Mouse (Mus musculus) stomach, embryonic 15.5 days (tissue): Measurements from ENCODE around the gene Grem2. TPM values are rescaled to one million over a fixed set of nuclear protein-coding genes. Genes with fewer than 3 reads are reported as not detected.

ENCODE experiments used
- ATAC-seq: fragments of 200-750 bp; cut with Nextera tagmentation; 2 replicates; pipeline ENCODE4 v1.8.0; 2017; ENCODE audit warnings: low read depth, moderate number of reproducible peaks, moderate TSS enrichment; ENCODE audit not compliant: insufficient read depth, low FRiP score
- H3K27ac ChIP-seq: fragments of 300-500 bp; sonication (generic); 2 replicates; pipeline ENCODE4 v1.5.1; 2015; ENCODE audit warnings: mild to moderate bottlenecking, inconsistent platforms
- H3K27me3 ChIP-seq: fragments of 300-500 bp; sonication (generic); replicated peaks from 2 replicates; pipeline ENCODE4 v1.6.1; 2015; ENCODE audit warnings: inconsistent platforms
- H3K36me3 ChIP-seq: fragments of 300-500 bp; sonication (generic); 2 replicates; pipeline ENCODE4 v1.6.1; 2015; ENCODE audit warnings: inconsistent platforms
- H3K4me1 ChIP-seq: fragments of 300-500 bp; sonication (generic); 2 replicates; pipeline ENCODE4 v1.6.1; 2015; ENCODE audit warnings: inconsistent platforms
- H3K4me2 ChIP-seq: fragments of 300-500 bp; sonication (generic); 2 replicates; pipeline ENCODE4 v1.6.1; 2015; ENCODE audit warnings: mild to moderate bottlenecking, inconsistent platforms
- H3K4me3 ChIP-seq: fragments of 300-500 bp; sonication (generic); replicated peaks from 2 replicates; pipeline ENCODE4 v1.5.1; 2015; ENCODE audit warnings: inconsistent platforms
- H3K9ac ChIP-seq: fragments of 300-500 bp; sonication (generic); 2 replicates; pipeline ENCODE4 v1.6.1; 2015; ENCODE audit warnings: inconsistent platforms
- H3K9me3 ChIP-seq: fragments of 300-500 bp; sonication (generic); 2 replicates; pipeline ENCODE4 v1.6.1; 2016; ENCODE audit warnings: inconsistent platforms
- WGBS: fragments of 180-500 bp; shearing (Covaris S2); methylation state at CpG from one replicate; pipeline ENCODE4 v1.1.7; 2015; 5-methylcytosine and 5-hydroxymethylcytosine counted together
- polyA plus RNA-seq: library from polyadenylated mRNA; unstranded; fragments of >200 nt; fragmentation: Nextera tagmentation; extraction: Ambion mirVana; gene quantifications from 2 replicates; pipeline ENCODE4 v1.2.1, GENCODE M21; 2015

Grem2 gene
- polyA plus RNA-seq, 1 experiment from 2014 or later = 3.5 TPM

- 67% methylated on average over 14 of the region's 14 CpGs for WGBS
- H3K9me3 ChIP-seq = no peaks in the 10 kb centered on the region
- no peak overlapping the region for H3K4me2 ChIP-seq
- no peaks in the 10 kb centered on the region for H3K4me1 ChIP-seq
- no peak overlapping the region for H3K4me3 ChIP-seq
- ATAC-seq = no peak
- no peaks in the 10 kb centered on the region for H3K36me3 ChIP-seq
- H3K27ac ChIP-seq = no peak overlapping the region
- H3K27me3 ChIP-seq = no peaks in the 10 kb centered on the region
- H3K9ac ChIP-seq = no peak overlapping the region
Observed at GRCm38 (mm10) chr1:174888684-174889405, 32.8 kb downstream of the Grem2 start.

GRCm38 (mm10) chr1:174888073-174888472 lies 33.5 kb downstream of the Grem2 start:
- Histone ChIP-seq H3K9ac (no peak overlapping the region), H3K4me2 (no peak overlapping the region), H3K9me3 (no peaks in the 10 kb centered on the region), H3K27ac (no peak overlapping the region), H3K4me1 (no peaks in the 10 kb centered on the region), H3K36me3 (no peaks in the 10 kb centered on the region), H3K27me3 (no peaks in the 10 kb centered on the region), H3K4me3 (no peak overlapping the region)
- ATAC-seq = no peak
- WGBS = 85% methylated on average over 1 of the region's 1 CpGs

- Histone ChIP-seq H3K27ac (no peak overlapping the region), H3K4me1 (no peaks in the 10 kb centered on the region), H3K4me3 (no peak overlapping the region), H3K27me3 (no peaks in the 10 kb centered on the region), H3K36me3 (no peaks in the 10 kb centered on the region), H3K9ac (no peak overlapping the region), H3K9me3 (no peaks in the 10 kb centered on the region), H3K4me2 (no peak overlapping the region)
- 80% methylated on average over 1 of the region's 1 CpGs for WGBS
- ATAC-seq = no peak
Observed at GRCm38 (mm10) chr1:174882496-174882895, 39.1 kb downstream of the Grem2 start.

GRCm38 (mm10) chr1:174875173-174875572 lies 46.4 kb downstream of the Grem2 start:
- Histone ChIP-seq H3K9ac (no peak overlapping the region), H3K4me1 (no peaks in the 10 kb centered on the region), H3K4me2 (no peak overlapping the region), H3K9me3 (no peaks in the 10 kb centered on the region), H3K27ac (no peak overlapping the region), H3K36me3 (no peaks in the 10 kb centered on the region), H3K27me3 (no peaks in the 10 kb centered on the region), H3K4me3 (no peak overlapping the region)
- 70% methylated on average over 4 of the region's 4 CpGs for WGBS
- no peak for ATAC-seq

- Histone ChIP-seq H3K4me1 (no peaks in the 10 kb centered on the region), H3K27me3 (no peaks in the 10 kb centered on the region), H3K9me3 (no peaks in the 10 kb centered on the region), H3K9ac (no peak overlapping the region), H3K36me3 (no peaks in the 10 kb centered on the region), H3K4me3 (no peak overlapping the region), H3K4me2 (no peak overlapping the region), H3K27ac (no peak overlapping the region)
- no peak for ATAC-seq
- 72% methylated on average over 10 of the region's 10 CpGs for WGBS
Observed at GRCm38 (mm10) chr1:174860407-174861118, 61.1 kb downstream of the Grem2 start.

GRCm38 (mm10) chr1:174856188-174856587 lies 65.4 kb downstream of the Grem2 start:
- Histone ChIP-seq H3K27me3 (no peaks in the 10 kb centered on the region), H3K4me1 (no peaks in the 10 kb centered on the region), H3K9me3 (no peaks in the 10 kb centered on the region), H3K36me3 (no peaks in the 10 kb centered on the region), H3K4me3 (no peak overlapping the region), H3K27ac (no peak overlapping the region), H3K9ac (no peak overlapping the region), H3K4me2 (no peak overlapping the region)
- 49% methylated on average over 2 of the region's 2 CpGs for WGBS
- ATAC-seq = peak; percentile 82

- H3K9ac ChIP-seq = no peak overlapping the region
- H3K27ac ChIP-seq = no peak overlapping the region
- H3K4me1 ChIP-seq = no peaks in the 10 kb centered on the region
- no peak overlapping the region for H3K4me2 ChIP-seq
- H3K9me3 ChIP-seq = no peaks in the 10 kb centered on the region
- no peak for ATAC-seq
- no peaks in the 10 kb centered on the region for H3K36me3 ChIP-seq
- 85% methylated on average over 6 of the region's 6 CpGs for WGBS
- H3K27me3 ChIP-seq = no peaks in the 10 kb centered on the region
- no peak overlapping the region for H3K4me3 ChIP-seq
Observed at GRCm38 (mm10) chr1:174844786-174845185, 76.8 kb downstream of the Grem2 start.

GRCm38 (mm10) chr1:174836861-174837260 lies 84.8 kb downstream of the Grem2 start:
- Histone ChIP-seq H3K9me3 (no peaks in the 10 kb centered on the region), H3K4me3 (no peak overlapping the region), H3K27ac (no peak overlapping the region), H3K4me1 (no peaks in the 10 kb centered on the region), H3K27me3 (no peaks in the 10 kb centered on the region), H3K9ac (no peak overlapping the region), H3K36me3 (no peaks in the 10 kb centered on the region), H3K4me2 (no peak overlapping the region)
- no peak for ATAC-seq
- 93% methylated on average over 23 of the region's 23 CpGs for WGBS

GRCm38 (mm10) chr1:174826562-174826961 lies 95.1 kb downstream of the Grem2 start:
- H3K4me3 ChIP-seq = no peak overlapping the region
- 20% methylated on average over 8 of the region's 8 CpGs for WGBS
- ATAC-seq = peak; percentile 72
- H3K4me1 ChIP-seq = peaks cover 2% of the 10 kb centered on the region; the same call in 1 of the 2 replicates
- no peak overlapping the region for H3K27ac ChIP-seq
- H3K36me3 ChIP-seq = no peaks in the 10 kb centered on the region
- H3K4me2 ChIP-seq = no peak overlapping the region
- H3K9me3 ChIP-seq = no peaks in the 10 kb centered on the region
- no peaks in the 10 kb centered on the region for H3K27me3 ChIP-seq
- H3K9ac ChIP-seq = no peak overlapping the region

- H3K4me1 ChIP-seq = no peaks in the 10 kb centered on the region
- no peaks in the 10 kb centered on the region for H3K27me3 ChIP-seq
- H3K9ac ChIP-seq = no peak overlapping the region
- no peak overlapping the region for H3K4me2 ChIP-seq
- WGBS = 58% methylated on average over 4 of the region's 4 CpGs
- no peaks in the 10 kb centered on the region for H3K36me3 ChIP-seq
- no peak for ATAC-seq
- H3K27ac ChIP-seq = no peak overlapping the region
- no peaks in the 10 kb centered on the region for H3K9me3 ChIP-seq
- no peak overlapping the region for H3K4me3 ChIP-seq
Observed at GRCm38 (mm10) chr1:174811846-174812245, 109.8 kb downstream of the Grem2 start.

- no peaks in the 10 kb centered on the region for H3K36me3 ChIP-seq
- no peaks in the 10 kb centered on the region for H3K4me1 ChIP-seq
- H3K4me3 ChIP-seq = no peak overlapping the region
- no peak overlapping the region for H3K4me2 ChIP-seq
- H3K9ac ChIP-seq = no peak overlapping the region
- H3K27me3 ChIP-seq = no peaks in the 10 kb centered on the region
- no peak for ATAC-seq
- no peaks in the 10 kb centered on the region for H3K9me3 ChIP-seq
- 88% methylated on average over 2 of the region's 2 CpGs for WGBS
- no peak overlapping the region for H3K27ac ChIP-seq
Observed at GRCm38 (mm10) chr1:174788617-174789016, 133.0 kb downstream of the Grem2 start.
